8 mouse cellular contexts compared by ENCODE assay signal in the genomic region with DNA sequence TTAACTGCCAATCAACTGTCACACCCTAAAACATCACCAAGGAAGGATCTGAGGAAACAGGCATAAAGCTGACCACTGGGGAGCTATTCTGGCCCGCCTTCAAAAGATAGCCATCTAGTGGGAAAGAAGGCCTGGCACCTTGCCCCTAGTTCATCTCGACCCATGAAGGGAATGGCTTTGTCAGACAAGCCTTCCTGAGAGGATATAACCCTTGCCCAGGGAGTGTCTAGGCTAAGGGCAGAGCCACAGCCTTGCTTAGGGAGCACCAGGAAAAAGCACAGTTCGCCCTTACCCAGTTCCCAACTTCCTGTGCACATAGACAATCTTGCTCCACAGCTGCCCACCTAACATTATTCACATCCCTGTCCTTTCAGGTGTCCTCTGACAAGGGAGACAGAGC. TPM values are rescaled to one million over a fixed set of nuclear protein-coding genes. Genes with fewer than 3 reads are reported as not detected.
DNase-seq lines count a peak whose midpoint lies in the region; ATAC-seq and TF ChIP-seq lines count a peak whose summit lies in the region.

No protein-coding gene starts in this region.

- H3K36me3 ChIP-seq in testis, adult 2 months (ENCODE audit: control insufficient read depth, insufficient read depth, low read length): no peaks in the 10 kb centered on the region
- peaks cover 34% of the 10 kb centered on the region for H3K36me3 ChIP-seq in forebrain, embryonic 12.5 days (replicated peaks)
- H3K36me3 ChIP-seq in midbrain, embryonic 14.5 days (ENCODE audit: control insufficient read depth, insufficient read depth, low read length): peaks cover 27% of the 10 kb centered on the region

- H3K4me1 ChIP-seq in testis, adult 2 months (ENCODE audit: control insufficient read depth, insufficient read depth, low read length): peaks cover 16% of the 10 kb centered on the region
- peaks cover 38% of the 10 kb centered on the region for H3K4me1 ChIP-seq in forebrain, embryonic 12.5 days
- peaks cover 28% of the 10 kb centered on the region for H3K4me1 ChIP-seq in midbrain, embryonic 14.5 days (ENCODE audit: control insufficient read depth, insufficient read depth, low read length)

- H3K4me2 ChIP-seq in forebrain, embryonic 12.5 days: peak overlapping the region; percentile 86
- H3K4me2 ChIP-seq in midbrain, embryonic 14.5 days (ENCODE audit: low read length): peak overlapping the region; percentile 77

- H3K27me3 ChIP-seq in testis, adult 2 months (ENCODE audit: control insufficient read depth, insufficient read depth, low read length): no peaks in the 10 kb centered on the region
- no peaks in the 10 kb centered on the region for H3K27me3 ChIP-seq in forebrain, embryonic 12.5 days
- H3K27me3 ChIP-seq in midbrain, embryonic 14.5 days (ENCODE audit: control insufficient read depth, insufficient read depth, low read length): no peaks in the 10 kb centered on the region

- TF ChIP-seq POLR2A in testis, adult 2 months (IDR thresholded peaks at IDR 0.05; ENCODE audit: control insufficient read depth, low read depth, low read length): no peak

- H3K27ac ChIP-seq in testis, adult 2 months (ENCODE audit: control insufficient read depth, insufficient read depth, low read depth, low read length): peak overlapping the region; percentile 81; the same call in 1 of the 2 replicates
- H3K27ac ChIP-seq in forebrain, embryonic 12.5 days: peak overlapping the region; percentile 93
- H3K27ac ChIP-seq in midbrain, embryonic 14.5 days (replicated peaks; ENCODE audit: low read depth, low read length): peak overlapping the region; percentile 95

- H3K4me3 ChIP-seq in testis, adult 2 months (ENCODE audit: control insufficient read depth, low read depth, low read length): peak overlapping the region; percentile 98
- H3K4me3 ChIP-seq in forebrain, embryonic 12.5 days (replicated peaks): peak overlapping the region; percentile 74
- peak overlapping the region; percentile 58 for H3K4me3 ChIP-seq in midbrain, embryonic 14.5 days (replicated peaks; ENCODE audit: low read depth, low read length)

- H3K9ac ChIP-seq in forebrain, embryonic 12.5 days: peak overlapping the region; percentile 80
- peak overlapping the region; percentile 72 for H3K9ac ChIP-seq in midbrain, embryonic 14.5 days (replicated peaks; ENCODE audit: low read length)

- 0 out of 2 replicates have a peak, but pooled peaks cover 4% of the 10 kb centered on the region for H3K9me3 ChIP-seq in forebrain, embryonic 12.5 days
- H3K9me3 ChIP-seq in midbrain, embryonic 14.5 days (ENCODE audit: control insufficient read depth, low read length): no peaks in the 10 kb centered on the region

- WGBS in forebrain, embryonic 12.5 days: 67% methylated on average over 3 of the region's 3 CpGs
- 37% methylated on average over 3 of the region's 3 CpGs for WGBS in midbrain, embryonic 14.5 days

- TF ChIP-seq CTCF in testis, adult 2 months (IDR thresholded peaks at IDR 0.05; ENCODE audit: control insufficient read depth, insufficient read depth, insufficient replicate concordance, low read depth, low read length): no peak

- no peak for DNase-seq in testis, postnatal 14 days (ENCODE audit: low spot score)
- peak; percentile 79 for DNase-seq in kidney, postnatal 10 days
- DNase-seq in midbrain, embryonic 14.5 days: peak; percentile 14
- no peak for DNase-seq in frontal cortex, postnatal 14 days (ENCODE audit: low spot score in 2 of 2)
- DNase-seq in ovary, postnatal 36 days (ENCODE audit: low spot score): no peak
- DNase-seq in thymus, postnatal 14 days: no peak

- ATAC-seq in forebrain, embryonic 12.5 days (ENCODE audit: low FRiP score): no peak
- no peak for ATAC-seq in midbrain, embryonic 14.5 days (ENCODE audit: low FRiP score, low TSS enrichment)

RNA-seq across cellular contexts. Expression of a gene that starts 1.0 kb away (rescaled TPM):
- polyA plus RNA-seq in testis, adult 2 months (2012; rRNA removed): 210 and 216 TPM in 2 replicates
- polyA plus RNA-seq in forebrain, embryonic 12.5 days (2016; fragmentation: Nextera tagmentation; extraction: Ambion mirVana): 18.7 and 19.4 TPM in 2 replicates
- polyA plus RNA-seq in midbrain, embryonic 14.5 days (2014; fragmentation: Nextera tagmentation; extraction: Ambion mirVana): 19.9 and 26.0 TPM in 2 replicates

RNA-seq across cellular contexts. Expression of a gene that starts 22.2 kb away (rescaled TPM):
- polyA plus RNA-seq in testis, adult 2 months (2012; rRNA removed): 0.07 and 0.14 TPM in 2 replicates
- polyA plus RNA-seq in forebrain, embryonic 12.5 days (2016; fragmentation: Nextera tagmentation; extraction: Ambion mirVana): 0.32 and 0.36 TPM in 2 replicates
- polyA plus RNA-seq in midbrain, embryonic 14.5 days (2014; fragmentation: Nextera tagmentation; extraction: Ambion mirVana): 0.63 and 0.68 TPM in 2 replicates

RNA-seq across cellular contexts. Expression of a gene that starts 37.0 kb away (rescaled TPM):
- 83.0 and 89.5 TPM in 2 replicates for polyA plus RNA-seq in testis, adult 2 months (2012; rRNA removed)
- 8.4 and 9.2 TPM in 2 replicates for polyA plus RNA-seq in forebrain, embryonic 12.5 days (2016; fragmentation: Nextera tagmentation; extraction: Ambion mirVana)
- polyA plus RNA-seq in midbrain, embryonic 14.5 days (2014; fragmentation: Nextera tagmentation; extraction: Ambion mirVana): 11.2 and 12.2 TPM in 2 replicates

RNA-seq across cellular contexts. Expression of a gene that starts 38.7 kb away (rescaled TPM):
- polyA plus RNA-seq in testis, adult 2 months (2012; rRNA removed): 6.3 and 6.6 TPM in 2 replicates
- polyA plus RNA-seq in forebrain, embryonic 12.5 days (2016; fragmentation: Nextera tagmentation; extraction: Ambion mirVana): 2.2 and 2.4 TPM in 2 replicates
- polyA plus RNA-seq in midbrain, embryonic 14.5 days (2014; fragmentation: Nextera tagmentation; extraction: Ambion mirVana): 1.5 and 2.4 TPM in 2 replicates

RNA-seq across cellular contexts. Expression of a gene that starts 44.1 kb away (rescaled TPM):
- polyA plus RNA-seq in testis, adult 2 months (2012; rRNA removed): 30.9 and 38.6 TPM in 2 replicates
- polyA plus RNA-seq in forebrain, embryonic 12.5 days (2016; fragmentation: Nextera tagmentation; extraction: Ambion mirVana): 17.7 and 20.4 TPM in 2 replicates
- polyA plus RNA-seq in midbrain, embryonic 14.5 days (2014; fragmentation: Nextera tagmentation; extraction: Ambion mirVana): 28.9 and 33.1 TPM in 2 replicates

Comparison
In these comparisons a context has a peak if more than half of its experiments do, and no peak if none do; other contexts are left out.
1. DNase-seq: peak in kidney, postnatal 10 days (single experiment) and midbrain, embryonic 14.5 days (single experiment); none in testis, postnatal 14 days (single experiment), frontal cortex, postnatal 14 days (0 of 2), ovary, postnatal 36 days (single experiment) and thymus, postnatal 14 days (single experiment).
2. Peak in every context shown above with its lines, with median percentiles within 50 percentile points of each other: H3K27ac ChIP-seq and H3K4me3 ChIP-seq.